Mouse (Mus musculus): ENCODE data around the gene Cdh8.
A peak's percentile ranks its signal among the peaks of the same experiment; 100 is the strongest.

Cdh8 gene

GRCm38 (mm10) chr8:99415966-99416781 is at the start of gene Cdh8:
Cdh8 (minus strand) TSS chr8:99416471.
- DNase-seq (ENCODE audit: low spot score) = peak; percentile 79

GRCm38 (mm10) chr8:99446506-99446905 is 30.2 kb upstream of the Cdh8 start:
- DNase-seq (ENCODE audit: low spot score) = no peak

- no peak for DNase-seq (ENCODE audit: low spot score)
Measured at GRCm38 (mm10) chr8:99425901-99426300, 9.6 kb upstream of the Cdh8 start.

GRCm38 (mm10) chr8:99421516-99421915 is 5.2 kb upstream of the Cdh8 start:
- peak; percentile 30 for DNase-seq (ENCODE audit: low spot score)

GRCm38 (mm10) chr8:99419726-99420125 is 3.5 kb upstream of the Cdh8 start:
- DNase-seq (ENCODE audit: low spot score) = no peak

- DNase-seq (ENCODE audit: low spot score) = no peak
Measured at GRCm38 (mm10) chr8:99417456-99417855, 1.2 kb upstream of the Cdh8 start.

- DNase-seq (ENCODE audit: low spot score) = peak; percentile 48
Measured at GRCm38 (mm10) chr8:99415076-99415965, 950 bp downstream of the Cdh8 start.

- peak; percentile 9 for DNase-seq (ENCODE audit: low spot score)
Measured at GRCm38 (mm10) chr8:99414483-99414921, 1.8 kb downstream of the Cdh8 start.

- no peak for DNase-seq (ENCODE audit: low spot score)
Measured at GRCm38 (mm10) chr8:99413877-99414482, 2.3 kb downstream of the Cdh8 start.

GRCm38 (mm10) chr8:99393908-99394307 is 22.4 kb downstream of the Cdh8 start:
- no peak for DNase-seq (ENCODE audit: low spot score)

- no peak for DNase-seq (ENCODE audit: low spot score)
Measured at GRCm38 (mm10) chr8:99370104-99370503, 46.2 kb downstream of the Cdh8 start.

GRCm38 (mm10) chr8:99369166-99369565 is 47.1 kb downstream of the Cdh8 start:
- DNase-seq (ENCODE audit: low spot score) = no peak

GRCm38 (mm10) chr8:99368449-99368848 is 47.8 kb downstream of the Cdh8 start:
- DNase-seq (ENCODE audit: low spot score) = no peak

GRCm38 (mm10) chr8:99353923-99354322 is 62.3 kb downstream of the Cdh8 start:
- no peak for DNase-seq (ENCODE audit: low spot score)

GRCm38 (mm10) chr8:99353221-99353620 is 63.0 kb downstream of the Cdh8 start:
- DNase-seq (ENCODE audit: low spot score) = no peak

- DNase-seq (ENCODE audit: low spot score) = no peak
Measured at GRCm38 (mm10) chr8:99349456-99349855, 66.8 kb downstream of the Cdh8 start.

GRCm38 (mm10) chr8:99348618-99349017 is 67.7 kb downstream of the Cdh8 start:
- DNase-seq (ENCODE audit: low spot score) = no peak

- no peak for DNase-seq (ENCODE audit: low spot score)
Measured at GRCm38 (mm10) chr8:99339310-99339709, 77.0 kb downstream of the Cdh8 start.

- no peak for DNase-seq (ENCODE audit: low spot score)
Measured at GRCm38 (mm10) chr8:99327559-99327958, 88.7 kb downstream of the Cdh8 start.

- no peak for DNase-seq (ENCODE audit: low spot score)
Measured at GRCm38 (mm10) chr8:99314561-99314960, 101.7 kb downstream of the Cdh8 start.

- DNase-seq (ENCODE audit: low spot score) = no peak
Measured at GRCm38 (mm10) chr8:99304184-99304583, 112.1 kb downstream of the Cdh8 start.

GRCm38 (mm10) chr8:99290201-99290600 is 126.1 kb downstream of the Cdh8 start:
- no peak for DNase-seq (ENCODE audit: low spot score)

All from embryo, embryonic 10 days (tissue).